15 mouse cellular contexts compared by ENCODE assay signal in the genomic region with DNA sequence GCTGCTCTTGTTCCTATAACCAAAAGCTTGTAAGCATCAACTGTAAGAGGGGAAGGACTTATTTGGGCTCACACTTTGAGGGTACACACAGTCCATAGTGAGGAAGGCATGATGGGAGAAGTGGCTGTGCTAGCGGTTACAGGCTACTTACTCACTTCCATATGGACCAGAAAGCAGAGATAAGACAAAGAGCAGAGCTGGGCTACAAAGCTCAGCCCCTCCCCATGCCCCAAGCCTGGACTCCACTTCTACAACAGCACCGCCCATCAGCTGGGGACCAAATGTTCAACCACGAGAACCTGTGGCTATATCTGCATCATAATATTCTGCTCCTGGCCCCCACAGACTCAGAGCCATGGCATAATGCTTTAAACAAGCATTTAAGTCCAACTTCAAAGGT.
"Had no signal": no experiment of that assay in that cellular context is flagged by ENCODE, and none has a peak within 500 bp of the region (broad histone marks: within the 10 kb centered on the region; RNA-seq: fewer than 3 reads in every experiment).

No protein-coding gene starts in this region.

- H3K36me3 ChIP-seq: liver, embryonic 13.5 days; lung, embryonic 15.5 days; midbrain, embryonic 13.5 days; neural tube, embryonic 15.5 days had no signal

- H3K9ac ChIP-seq: liver, embryonic 13.5 days; liver, postnatal 0 days; lung, embryonic 15.5 days; midbrain, embryonic 13.5 days; neural tube, embryonic 15.5 days had no signal

- H3K27ac ChIP-seq: liver, embryonic 13.5 days; lung, embryonic 15.5 days; macrophage; midbrain, embryonic 13.5 days; neural tube, embryonic 15.5 days; stomach, postnatal 0 days had no signal

- DNase-seq: kidney, adult 18-20 months; kidney, postnatal 10 days; kidney, postnatal 4 days; liver, embryonic 13.5 days; liver, postnatal 0 days; lung, postnatal 14 days; right cerebral cortex, adult 18-20 months; right cerebral cortex, postnatal 25 days; thymus, postnatal 4 days had no signal

- H3K4me3 ChIP-seq: liver, embryonic 13.5 days; lung, embryonic 15.5 days; midbrain, embryonic 13.5 days; myocyte; neural tube, embryonic 15.5 days had no signal

- H3K27me3 ChIP-seq: liver, embryonic 13.5 days; lung, embryonic 15.5 days; midbrain, embryonic 13.5 days; neural tube, embryonic 15.5 days had no signal

- ATAC-seq: liver, postnatal 0 days; midbrain, embryonic 13.5 days had no signal

- H3K9me3 ChIP-seq: liver, embryonic 13.5 days; lung, embryonic 15.5 days; midbrain, embryonic 13.5 days; neural tube, embryonic 15.5 days had no signal

- H3K4me2 ChIP-seq: liver, embryonic 13.5 days; lung, embryonic 15.5 days; midbrain, embryonic 13.5 days; neural tube, embryonic 15.5 days had no signal
